Mouse (Mus musculus): ENCODE measurements around the gene Lypd6b. TPM values are rescaled to one million over a fixed set of nuclear protein-coding genes. Genes with fewer than 3 reads are reported as not detected.

Gene Lypd6b
- polyA plus RNA-seq, 1 experiment from 2014 or later, result 0.92 TPM

DNA sequence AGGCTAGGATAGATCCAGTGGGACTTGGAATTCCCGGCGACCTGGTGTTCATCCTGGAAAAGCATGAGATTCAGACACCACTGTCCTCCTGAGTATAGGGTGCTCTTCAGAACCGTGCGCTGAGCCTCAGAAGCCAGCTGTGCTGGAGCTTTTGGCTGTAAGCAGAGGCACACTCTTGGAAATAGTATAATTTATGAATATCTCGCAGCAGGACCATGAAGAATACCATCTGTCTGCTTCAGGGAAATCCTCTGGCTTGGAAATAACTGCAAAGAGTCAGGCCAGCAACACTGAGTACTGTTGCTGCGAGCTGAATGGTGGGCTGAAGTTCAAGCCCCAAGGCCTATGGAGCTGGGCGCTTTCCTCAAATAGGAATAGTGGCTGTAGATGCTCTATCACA lies 29.9 kb upstream of the Lypd6b start:
- H3K4me3 ChIP-seq (ENCODE audit: low read depth, low read length), result no peak overlapping the region
- H3K27me3 ChIP-seq (ENCODE audit: control insufficient read depth, insufficient read depth, low read length), result no peaks in the 10 kb centered on the region
- 93% methylated on average over 7 of the region's 7 CpGs for WGBS
- DNase-seq (ENCODE audit: low spot score) (no peak), ATAC-seq (replicated peaks; ENCODE audit: low FRiP score) (no peak)
- no peak overlapping the region for H3K27ac ChIP-seq (ENCODE audit: low read depth, low read length)
- H3K4me1 ChIP-seq (replicated peaks; ENCODE audit: control insufficient read depth, insufficient read depth, low read length), result no peaks in the 10 kb centered on the region
- H3K4me2 ChIP-seq (ENCODE audit: low read depth, low read length, severe bottlenecking), result no peak overlapping the region
- no peaks in the 10 kb centered on the region for H3K9me3 ChIP-seq (ENCODE audit: control insufficient read depth, low read length)
- H3K9ac ChIP-seq (ENCODE audit: low read length), result no peak overlapping the region
- H3K36me3 ChIP-seq (ENCODE audit: control insufficient read depth, insufficient read depth, low read length), result no peaks in the 10 kb centered on the region; the same call in 1 of the 2 replicates

DNA sequence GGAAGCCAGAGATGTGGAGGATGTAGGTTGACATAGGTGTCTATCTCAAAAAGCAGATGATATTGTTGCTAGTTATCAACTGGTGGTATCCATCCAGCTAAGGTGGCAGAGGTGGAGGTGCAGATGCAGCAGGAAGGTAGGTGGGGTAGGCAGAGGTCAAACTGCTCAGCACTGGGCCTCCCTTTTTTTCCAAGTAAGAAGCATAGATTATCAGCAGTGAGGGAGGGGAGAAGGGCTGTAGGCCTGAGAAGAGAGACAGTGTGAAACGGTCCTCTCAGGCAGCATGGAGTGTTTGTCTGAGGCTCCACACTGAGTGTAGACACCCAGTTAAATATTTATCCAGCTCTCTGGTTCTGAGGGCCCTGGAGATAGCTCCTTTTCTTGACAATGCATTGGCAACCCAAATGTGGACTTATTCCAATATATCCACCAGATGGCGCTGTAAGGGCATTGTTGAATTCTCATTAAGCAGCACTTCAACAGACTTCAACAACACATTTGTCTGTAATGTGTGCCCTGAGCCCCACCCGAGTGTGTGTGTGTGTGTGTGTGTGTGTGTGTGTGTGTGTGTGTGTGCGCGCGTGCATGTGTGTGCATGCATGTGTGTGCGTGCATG lies 23.0 kb upstream of the Lypd6b start:
- H3K36me3 ChIP-seq (ENCODE audit: control insufficient read depth, insufficient read depth, low read length), result peaks cover 6% of the 10 kb centered on the region; the same call in 1 of the 2 replicates

DNA sequence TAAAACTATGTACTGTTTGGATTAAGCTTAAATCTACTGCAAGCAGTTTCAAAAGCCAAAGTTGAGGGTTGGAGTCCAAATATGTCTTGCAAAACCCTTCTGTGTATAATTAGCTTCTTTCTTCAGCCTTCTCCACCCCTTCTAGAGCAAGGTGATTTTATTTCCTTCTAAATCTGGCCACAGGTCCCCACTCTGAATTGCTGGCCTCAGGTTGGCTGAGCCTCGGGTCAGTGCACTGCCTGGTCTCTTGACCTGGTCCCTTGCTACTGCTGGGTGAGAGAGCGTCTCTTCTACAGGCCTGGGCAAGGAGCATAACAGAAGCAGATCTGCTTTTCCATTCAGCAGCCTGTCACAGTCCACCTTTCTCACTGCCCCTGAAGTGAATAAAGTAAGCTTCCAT lies 18.6 kb upstream of the Lypd6b start:
- 81% methylated on average over 2 of the region's 2 CpGs for WGBS
- no peak for DNase-seq (ENCODE audit: low spot score)
- ATAC-seq (replicated peaks; ENCODE audit: low FRiP score), result no peak
- no peak overlapping the region for H3K27ac ChIP-seq (ENCODE audit: low read depth, low read length)
- H3K27me3 ChIP-seq (ENCODE audit: control insufficient read depth, insufficient read depth, low read length), result no peaks in the 10 kb centered on the region
- no peak overlapping the region for H3K9ac ChIP-seq (ENCODE audit: low read length)
- no peak overlapping the region for H3K4me2 ChIP-seq (ENCODE audit: low read depth, low read length, severe bottlenecking)
- H3K36me3 ChIP-seq (ENCODE audit: control insufficient read depth, insufficient read depth, low read length), result no peaks in the 10 kb centered on the region; the same call in 1 of the 2 replicates
- no peak overlapping the region for H3K4me3 ChIP-seq (ENCODE audit: low read depth, low read length)
- H3K9me3 ChIP-seq (ENCODE audit: control insufficient read depth, low read length), result no peaks in the 10 kb centered on the region
- H3K4me1 ChIP-seq (replicated peaks; ENCODE audit: control insufficient read depth, insufficient read depth, low read length), result no peaks in the 10 kb centered on the region

More for the DNA sequence above, 23.0 kb upstream of the Lypd6b start:
- Histone ChIP-seq H3K9ac (ENCODE audit: low read length) (no peak overlapping the region), H3K27ac (ENCODE audit: low read depth, low read length) (no peak overlapping the region), H3K4me2 (ENCODE audit: low read depth, low read length, severe bottlenecking) (no peak overlapping the region), H3K4me1 (replicated peaks; ENCODE audit: control insufficient read depth, insufficient read depth, low read length) (no peaks in the 10 kb centered on the region), H3K4me3 (ENCODE audit: low read depth, low read length) (no peak overlapping the region), H3K9me3 (ENCODE audit: control insufficient read depth, low read length) (no peaks in the 10 kb centered on the region), H3K27me3 (ENCODE audit: control insufficient read depth, insufficient read depth, low read length) (no peaks in the 10 kb centered on the region)
- ATAC-seq (replicated peaks; ENCODE audit: low FRiP score) (peak; percentile 66), DNase-seq (ENCODE audit: low spot score) (peak; percentile 72)
- 61% methylated on average over 7 of the region's 7 CpGs for WGBS

DNA sequence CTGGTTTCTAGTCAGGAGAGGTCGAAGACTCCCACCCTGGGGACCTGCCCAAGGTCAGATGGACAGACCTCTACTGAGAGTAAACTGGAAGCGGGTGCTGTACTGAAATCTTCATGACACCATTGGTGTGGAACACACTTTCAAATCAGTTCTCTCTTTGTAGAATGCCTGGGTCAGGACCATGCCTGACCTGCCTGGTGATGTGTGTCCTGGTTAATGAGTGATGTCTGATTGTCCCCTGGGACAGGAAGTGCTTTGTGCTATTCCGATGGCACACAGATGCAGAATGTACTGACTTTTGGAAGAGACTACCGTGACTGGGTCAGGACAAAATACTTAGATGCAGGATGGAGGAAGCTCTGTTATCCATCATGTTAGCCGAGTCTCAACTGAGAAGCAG lies 17.0 kb upstream of the Lypd6b start:
- H3K27me3 ChIP-seq (ENCODE audit: control insufficient read depth, insufficient read depth, low read length), result no peaks in the 10 kb centered on the region
- H3K27ac ChIP-seq (ENCODE audit: low read depth, low read length), result no peak overlapping the region
- ATAC-seq (replicated peaks; ENCODE audit: low FRiP score) (no peak), DNase-seq (ENCODE audit: low spot score) (no peak)
- H3K4me2 ChIP-seq (ENCODE audit: low read depth, low read length, severe bottlenecking), result no peak overlapping the region
- H3K36me3 ChIP-seq (ENCODE audit: control insufficient read depth, insufficient read depth, low read length), result no peaks in the 10 kb centered on the region; the same call in 1 of the 2 replicates
- H3K4me1 ChIP-seq (replicated peaks; ENCODE audit: control insufficient read depth, insufficient read depth, low read length), result no peaks in the 10 kb centered on the region
- no peaks in the 10 kb centered on the region for H3K9me3 ChIP-seq (ENCODE audit: control insufficient read depth, low read length)
- H3K9ac ChIP-seq (ENCODE audit: low read length), result no peak overlapping the region
- 88% methylated on average over 5 of the region's 5 CpGs for WGBS
- no peak overlapping the region for H3K4me3 ChIP-seq (ENCODE audit: low read depth, low read length)

DNA sequence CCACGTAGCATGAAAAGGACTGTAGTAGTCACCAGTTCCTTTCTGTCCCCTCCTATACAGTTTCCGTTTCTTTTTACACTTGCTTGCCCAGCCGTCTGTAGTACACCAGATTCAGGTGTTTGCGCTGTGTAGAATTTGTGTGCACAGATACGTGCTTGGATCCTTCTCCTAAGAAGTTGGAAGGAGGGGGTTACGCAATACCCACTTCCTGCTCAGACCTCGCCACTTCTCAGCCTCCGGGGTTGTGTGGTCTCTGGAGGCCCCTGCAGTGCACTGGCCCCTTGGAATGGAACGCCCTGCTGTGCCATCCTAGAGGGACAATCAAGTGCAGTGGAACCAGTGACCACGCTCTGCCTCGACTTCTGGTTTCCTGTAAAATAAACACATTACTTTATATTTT lies 16.3 kb upstream of the Lypd6b start:
- DNase-seq (ENCODE audit: low spot score), result no peak
- Histone ChIP-seq H3K27ac (ENCODE audit: low read depth, low read length) (no peak overlapping the region), H3K27me3 (ENCODE audit: control insufficient read depth, insufficient read depth, low read length) (no peaks in the 10 kb centered on the region), H3K4me1 (replicated peaks; ENCODE audit: control insufficient read depth, insufficient read depth, low read length) (no peaks in the 10 kb centered on the region), H3K9ac (ENCODE audit: low read length) (no peak overlapping the region), H3K9me3 (ENCODE audit: control insufficient read depth, low read length) (no peaks in the 10 kb centered on the region), H3K4me3 (ENCODE audit: low read depth, low read length) (no peak overlapping the region), H3K36me3 (ENCODE audit: control insufficient read depth, insufficient read depth, low read length) (no peaks in the 10 kb centered on the region; the same call in 1 of the 2 replicates), H3K4me2 (ENCODE audit: low read depth, low read length, severe bottlenecking) (no peak overlapping the region)
- WGBS, result 82% methylated on average over 11 of the region's 11 CpGs
- no peak for ATAC-seq (replicated peaks; ENCODE audit: low FRiP score)

DNA sequence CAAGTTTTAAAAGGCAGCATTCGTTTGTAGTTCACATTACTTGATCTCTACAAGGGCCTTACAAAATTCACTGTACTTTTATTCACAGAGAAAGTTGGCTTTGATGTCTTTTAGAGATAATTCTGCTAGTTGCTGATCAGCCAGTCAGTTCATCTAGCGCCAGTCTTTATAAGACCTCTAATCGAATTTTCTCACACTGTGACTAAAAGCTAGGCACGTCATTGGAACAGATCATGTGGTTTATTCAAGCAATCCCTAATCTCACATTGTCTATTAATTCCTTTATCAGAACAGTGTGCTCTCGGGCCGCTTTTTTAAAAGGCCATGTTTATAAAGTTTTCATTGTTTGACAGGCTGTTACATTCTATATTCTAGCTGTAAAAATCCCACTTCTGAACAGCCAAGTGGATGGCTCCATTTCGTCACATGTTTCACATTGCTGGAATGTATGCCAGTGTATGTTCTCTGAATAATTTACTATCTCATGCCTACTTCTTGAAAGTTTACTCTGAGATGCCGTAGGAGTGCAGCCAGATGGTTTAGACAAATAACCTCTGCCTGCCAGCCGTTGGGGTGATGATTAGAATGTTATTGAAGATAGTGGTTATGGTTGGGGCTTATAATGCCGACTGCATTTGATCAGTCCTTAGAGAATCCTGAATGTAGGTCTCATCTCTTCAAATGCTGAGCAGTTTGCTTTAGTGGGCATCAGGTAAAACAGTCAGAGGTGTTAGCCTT lies 14.1 kb upstream of the Lypd6b start:
- DNase-seq (ENCODE audit: low spot score) (no peak), ATAC-seq (replicated peaks; ENCODE audit: low FRiP score) (no peak)
- no peaks in the 10 kb centered on the region for H3K9me3 ChIP-seq (ENCODE audit: control insufficient read depth, low read length)
- WGBS, result 84% methylated on average over 10 of the region's 10 CpGs
- no peak overlapping the region for H3K27ac ChIP-seq (ENCODE audit: low read depth, low read length)
- no peak overlapping the region for H3K4me2 ChIP-seq (ENCODE audit: low read depth, low read length, severe bottlenecking)
- no peaks in the 10 kb centered on the region for H3K4me1 ChIP-seq (replicated peaks; ENCODE audit: control insufficient read depth, insufficient read depth, low read length)
- no peak overlapping the region for H3K4me3 ChIP-seq (ENCODE audit: low read depth, low read length)
- no peaks in the 10 kb centered on the region for H3K27me3 ChIP-seq (ENCODE audit: control insufficient read depth, insufficient read depth, low read length)
- no peak overlapping the region for H3K9ac ChIP-seq (ENCODE audit: low read length)
- no peaks in the 10 kb centered on the region; the same call in 1 of the 2 replicates for H3K36me3 ChIP-seq (ENCODE audit: control insufficient read depth, insufficient read depth, low read length)

DNA sequence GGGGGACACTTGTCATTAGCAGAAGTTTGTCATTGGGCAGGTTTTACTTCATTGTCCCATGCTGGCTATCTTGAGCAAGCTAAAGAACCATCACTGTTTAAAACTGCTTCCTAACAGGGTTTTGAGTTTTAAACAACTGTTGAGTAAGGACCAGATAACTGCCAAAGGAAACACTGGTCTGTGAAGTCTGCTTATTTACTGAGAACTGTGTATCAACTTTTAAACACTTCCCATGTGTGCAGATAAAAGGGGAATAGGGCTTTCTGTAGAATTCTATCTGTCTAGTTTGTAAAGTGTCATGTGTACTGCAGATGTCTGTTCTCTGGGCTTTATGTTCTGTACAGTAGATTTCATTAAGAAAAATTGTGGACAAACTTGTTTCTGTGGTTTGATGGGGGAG lies 13.3 kb upstream of the Lypd6b start:
- H3K27me3 ChIP-seq (ENCODE audit: control insufficient read depth, insufficient read depth, low read length), result no peaks in the 10 kb centered on the region
- no peak for ATAC-seq (replicated peaks; ENCODE audit: low FRiP score)

DNA sequence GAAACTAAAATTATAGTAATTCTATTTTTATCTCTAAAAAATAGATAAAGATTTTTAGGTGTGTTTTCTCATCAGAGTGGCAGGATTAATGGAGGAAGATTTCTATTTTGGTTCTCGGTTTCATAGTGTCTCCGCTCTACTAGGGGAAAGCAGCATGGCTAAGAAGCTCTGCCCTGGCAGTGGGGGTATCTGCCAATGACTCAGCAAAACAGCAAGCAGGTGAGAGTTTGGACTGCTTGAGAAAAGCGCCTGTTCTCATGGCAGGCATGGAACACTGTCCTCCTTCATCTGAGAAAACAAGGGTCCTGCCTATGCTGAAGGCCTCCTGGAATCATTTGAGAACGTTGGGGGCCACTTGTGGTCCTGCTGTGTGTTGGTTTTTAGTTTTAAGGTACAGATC lies 12.3 kb upstream of the Lypd6b start:
- Histone ChIP-seq H3K27me3 (ENCODE audit: control insufficient read depth, insufficient read depth, low read length) (no peaks in the 10 kb centered on the region), H3K4me2 (ENCODE audit: low read depth, low read length, severe bottlenecking) (no peak overlapping the region), H3K27ac (ENCODE audit: low read depth, low read length) (no peak overlapping the region), H3K4me3 (ENCODE audit: low read depth, low read length) (no peak overlapping the region), H3K36me3 (ENCODE audit: control insufficient read depth, insufficient read depth, low read length) (no peaks in the 10 kb centered on the region; the same call in 1 of the 2 replicates), H3K4me1 (replicated peaks; ENCODE audit: control insufficient read depth, insufficient read depth, low read length) (no peaks in the 10 kb centered on the region), H3K9ac (ENCODE audit: low read length) (no peak overlapping the region), H3K9me3 (ENCODE audit: control insufficient read depth, low read length) (no peaks in the 10 kb centered on the region)
- WGBS, result 87% methylated on average over 4 of the region's 4 CpGs
- ATAC-seq (replicated peaks; ENCODE audit: low FRiP score) (no peak), DNase-seq (ENCODE audit: low spot score) (no peak)

More for the DNA sequence above, 13.3 kb upstream of the Lypd6b start:
- Histone ChIP-seq H3K27ac (ENCODE audit: low read depth, low read length) (no peak overlapping the region), H3K9ac (ENCODE audit: low read length) (no peak overlapping the region), H3K4me2 (ENCODE audit: low read depth, low read length, severe bottlenecking) (no peak overlapping the region), H3K4me3 (ENCODE audit: low read depth, low read length) (no peak overlapping the region), H3K36me3 (ENCODE audit: control insufficient read depth, insufficient read depth, low read length) (no peaks in the 10 kb centered on the region; the same call in 1 of the 2 replicates), H3K9me3 (ENCODE audit: control insufficient read depth, low read length) (no peaks in the 10 kb centered on the region), H3K4me1 (replicated peaks; ENCODE audit: control insufficient read depth, insufficient read depth, low read length) (no peaks in the 10 kb centered on the region)
- no peak for DNase-seq (ENCODE audit: low spot score)

DNA sequence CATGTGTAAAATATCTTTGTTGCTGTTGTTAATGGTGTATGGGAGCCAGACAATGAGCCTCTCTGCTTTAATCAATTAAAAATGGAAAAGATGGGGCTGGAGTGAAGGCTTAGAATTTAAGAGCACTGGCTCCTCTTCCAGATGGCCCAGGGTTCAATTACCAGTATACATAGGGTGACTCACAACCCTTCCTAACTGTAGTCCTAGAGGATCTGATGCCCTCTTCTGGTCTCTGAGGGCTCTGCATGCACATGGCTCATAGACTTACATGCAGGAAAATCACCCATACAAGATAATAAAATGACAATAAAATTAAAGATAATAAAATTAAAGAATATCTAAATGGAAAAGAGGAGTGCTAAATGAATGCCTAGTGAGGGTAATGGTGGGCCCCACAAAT lies 11.8 kb upstream of the Lypd6b start:
- no peak; the same call in 1 of the 2 replicates for ATAC-seq (replicated peaks; ENCODE audit: low FRiP score)
- no peaks in the 10 kb centered on the region for H3K27me3 ChIP-seq (ENCODE audit: control insufficient read depth, insufficient read depth, low read length)
- H3K4me1 ChIP-seq (replicated peaks; ENCODE audit: control insufficient read depth, insufficient read depth, low read length), result no peaks in the 10 kb centered on the region
- H3K36me3 ChIP-seq (ENCODE audit: control insufficient read depth, insufficient read depth, low read length), result no peaks in the 10 kb centered on the region; the same call in 1 of the 2 replicates
- H3K4me2 ChIP-seq (ENCODE audit: low read depth, low read length, severe bottlenecking), result no peak overlapping the region
- no peak overlapping the region for H3K9ac ChIP-seq (ENCODE audit: low read length)
- H3K4me3 ChIP-seq (ENCODE audit: low read depth, low read length), result no peak overlapping the region
- no peak overlapping the region for H3K27ac ChIP-seq (ENCODE audit: low read depth, low read length)
- no peak for DNase-seq (ENCODE audit: low spot score)
- no peaks in the 10 kb centered on the region for H3K9me3 ChIP-seq (ENCODE audit: control insufficient read depth, low read length)
